8 mouse cellular contexts compared by ENCODE assay signal in the genomic region with DNA sequence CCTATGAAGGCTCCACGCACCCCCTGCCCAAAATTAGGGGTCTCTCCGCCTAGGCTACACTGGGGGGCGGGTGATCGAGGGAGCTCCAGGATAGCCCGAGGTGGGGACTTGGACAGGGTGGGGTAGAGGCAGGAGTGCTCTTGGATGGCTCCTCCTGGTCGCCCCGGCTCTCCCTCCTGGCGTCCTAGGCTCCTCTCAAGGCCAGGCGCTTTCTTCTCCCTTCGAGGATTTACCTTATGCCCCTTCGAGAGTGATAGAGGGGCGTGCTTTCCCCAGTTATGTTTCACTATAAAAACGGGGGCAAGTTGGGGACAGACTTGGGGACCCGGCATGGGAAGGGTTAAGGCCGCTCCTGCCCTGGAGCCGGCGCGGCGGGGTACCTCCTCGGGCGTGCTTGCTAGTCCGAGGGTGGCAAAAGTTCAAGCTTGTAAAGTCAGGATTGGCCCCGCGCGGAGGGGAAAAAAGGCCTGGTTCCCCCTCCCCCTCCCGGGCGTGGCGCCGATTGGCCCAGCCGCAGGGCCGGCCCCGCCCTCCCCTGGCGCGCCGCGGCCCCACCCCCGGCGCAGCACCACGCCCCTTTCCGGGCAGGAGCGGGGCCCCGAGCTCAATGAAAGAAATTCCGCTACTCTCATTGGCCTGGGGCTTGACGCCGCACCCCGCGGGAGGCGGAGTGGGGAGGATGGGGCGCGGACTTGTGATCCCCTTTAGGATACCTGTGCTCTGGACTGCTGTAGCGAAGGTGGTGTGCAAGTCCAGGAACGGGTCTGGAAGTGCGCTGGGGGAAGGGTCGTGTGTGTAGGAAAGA. TPM values are rescaled to one million over a fixed set of nuclear protein-coding genes. Genes with fewer than 3 reads are reported as not detected.
DNase-seq lines count a peak whose midpoint lies in the region; ATAC-seq and TF ChIP-seq lines count a peak whose summit lies in the region.

No protein-coding gene starts in this region.

- peak overlapping the region; percentile 89 for H3K4me2 ChIP-seq in forebrain, embryonic 14.5 days (ENCODE audit: low read length)
- peak overlapping the region; percentile 98 for H3K4me2 ChIP-seq in liver, postnatal 0 days (ENCODE audit: low read depth, low read length)
- peak overlapping the region; percentile 83 for H3K4me2 ChIP-seq in neural tube, embryonic 13.5 days

- peak overlapping the region; percentile 46; the same call in 1 of the 2 replicates for H3K27ac ChIP-seq in forebrain, embryonic 14.5 days (ENCODE audit: low read depth, low read length)
- peak overlapping the region; percentile 96 for H3K27ac ChIP-seq in liver, postnatal 0 days (ENCODE audit: low read depth)
- peak overlapping the region; percentile 74 for H3K27ac ChIP-seq in neural tube, embryonic 13.5 days (replicated peaks)
- H3K27ac ChIP-seq in testis, adult 2 months (ENCODE audit: control insufficient read depth, insufficient read depth, low read depth, low read length), result no peak overlapping the region

- intact Hi-C loops in heart, postnatal 14 days (cut with DNase I), result loop anchor here (5.0 kb wide), 2 partner anchors 50 to 105 kb away; no protein-coding TSS in a partner anchor

- WGBS in forebrain, embryonic 14.5 days, result under 1% methylated on average over 49 of the region's 54 CpGs
- WGBS in large intestine, adult 2 months, result under 1% methylated on average over 54 of the region's 54 CpGs
- under 1% methylated on average over 45 of the region's 54 CpGs for WGBS in liver, postnatal 0 days (ENCODE audit: insufficient replicate concordance)
- under 1% methylated on average over 53 of the region's 54 CpGs for WGBS in neural tube, embryonic 13.5 days

- peak; percentile 96 for DNase-seq in ES-CJ7 (ENCODE audit: low read depth, low spot score)
- DNase-seq in c-Kit-positive CD71-positive TER-119-positive erythroid progenitor cells, embryonic 14.5 days (ENCODE audit: low spot score), result peak; percentile 85
- DNase-seq in forebrain, embryonic 14.5 days (ENCODE audit: low spot score), result peak; percentile 93
- DNase-seq in heart, postnatal 14 days, result peak; percentile 98
- peak; percentile 92 for DNase-seq in large intestine, adult 2 months (ENCODE audit: low read depth, low spot score)
- DNase-seq in liver, postnatal 0 days, result peak; percentile 97

- peak; percentile 6; the same call in 1 of the 2 replicates for TF ChIP-seq EP300 in liver, postnatal 0 days (IDR thresholded peaks at IDR 0.05; ENCODE audit: low read depth)

- TF ChIP-seq CTCF in liver, postnatal 0 days (IDR thresholded peaks at IDR 0.05; ENCODE audit: low read depth), result no peak
- no peak for TF ChIP-seq CTCF in testis, adult 2 months (IDR thresholded peaks at IDR 0.05; ENCODE audit: control insufficient read depth, insufficient read depth, insufficient replicate concordance, low read depth, low read length)

- peaks cover 16% of the 10 kb centered on the region for H3K4me1 ChIP-seq in forebrain, embryonic 14.5 days (ENCODE audit: control insufficient read depth, insufficient read depth, low read length)
- H3K4me1 ChIP-seq in liver, postnatal 0 days (ENCODE audit: insufficient read depth), result peaks cover 46% of the 10 kb centered on the region
- peaks cover 58% of the 10 kb centered on the region for H3K4me1 ChIP-seq in neural tube, embryonic 13.5 days (replicated peaks)
- H3K4me1 ChIP-seq in testis, adult 2 months (ENCODE audit: control insufficient read depth, insufficient read depth, low read length), result peaks cover 17% of the 10 kb centered on the region

- no peaks in the 10 kb centered on the region for H3K9me3 ChIP-seq in forebrain, embryonic 14.5 days (replicated peaks; ENCODE audit: control insufficient read depth, low read length)
- H3K9me3 ChIP-seq in liver, postnatal 0 days (ENCODE audit: low read length), result no peaks in the 10 kb centered on the region
- H3K9me3 ChIP-seq in neural tube, embryonic 13.5 days, result no peaks in the 10 kb centered on the region

- no peak for TF ChIP-seq POLR2A in testis, adult 2 months (IDR thresholded peaks at IDR 0.05; ENCODE audit: control insufficient read depth, low read depth, low read length)

- H3K27me3 ChIP-seq in forebrain, embryonic 14.5 days (replicated peaks; ENCODE audit: control insufficient read depth, insufficient read depth, low read length), result peaks cover 21% of the 10 kb centered on the region
- H3K27me3 ChIP-seq in liver, postnatal 0 days (ENCODE audit: insufficient read depth, low read length), result peaks cover 49% of the 10 kb centered on the region
- H3K27me3 ChIP-seq in neural tube, embryonic 13.5 days, result peaks cover 34% of the 10 kb centered on the region
- no peaks in the 10 kb centered on the region; the same call in 1 of the 2 replicates for H3K27me3 ChIP-seq in testis, adult 2 months (ENCODE audit: control insufficient read depth, insufficient read depth, low read length)

- H3K4me3 ChIP-seq in forebrain, embryonic 14.5 days (ENCODE audit: low read depth, low read length), result peak overlapping the region; percentile 53
- peak overlapping the region; percentile 62 for H3K4me3 ChIP-seq in liver, postnatal 0 days (ENCODE audit: low read depth, low read length)
- H3K4me3 ChIP-seq in neural tube, embryonic 13.5 days, result peak overlapping the region; percentile 66
- H3K4me3 ChIP-seq in testis, adult 2 months (ENCODE audit: control insufficient read depth, low read depth, low read length), result peak overlapping the region; percentile 75

- no peaks in the 10 kb centered on the region for H3K36me3 ChIP-seq in forebrain, embryonic 14.5 days (ENCODE audit: control insufficient read depth, insufficient read depth, low read length)
- H3K36me3 ChIP-seq in liver, postnatal 0 days (replicated peaks; ENCODE audit: insufficient read depth, low read length), result no peaks in the 10 kb centered on the region
- no peaks in the 10 kb centered on the region for H3K36me3 ChIP-seq in neural tube, embryonic 13.5 days
- no peaks in the 10 kb centered on the region for H3K36me3 ChIP-seq in testis, adult 2 months (ENCODE audit: control insufficient read depth, insufficient read depth, low read length)

- ATAC-seq in forebrain, embryonic 14.5 days, result peak; percentile 68
- ATAC-seq in liver, postnatal 0 days, result peak; percentile 86
- ATAC-seq in neural tube, embryonic 13.5 days (ENCODE audit: low read depth), result peak; percentile 69

- peak overlapping the region; percentile 78 for H3K9ac ChIP-seq in forebrain, embryonic 14.5 days (ENCODE audit: low read length)
- peak overlapping the region; percentile 73 for H3K9ac ChIP-seq in liver, postnatal 0 days (replicated peaks)
- H3K9ac ChIP-seq in neural tube, embryonic 13.5 days, result peak overlapping the region; percentile 59

RNA-seq across cellular contexts. Expression of a gene that starts 0.9 kb away (rescaled TPM):
- 1.8 and 1.9 TPM in 2 replicates for polyA plus RNA-seq in forebrain, embryonic 14.5 days (2014; fragmentation: Nextera tagmentation; extraction: Ambion mirVana)
- total RNA-seq in heart, postnatal 14 days (2021), result 10 to 100 TPM; 13.6 to 15.5 TPM
- 14.6 and 21.9 TPM in 2 replicates for polyA plus RNA-seq in large intestine, adult 2 months (2012; rRNA removed)
- polyA plus RNA-seq in liver, postnatal 0 days (2015; fragmentation: Nextera tagmentation; extraction: Ambion mirVana), result 1.8 and 2.9 TPM in 2 replicates
- polyA plus RNA-seq in neural tube, embryonic 13.5 days (2015; fragmentation: Nextera tagmentation; extraction: Ambion mirVana), result 3.8 and 4.1 TPM in 2 replicates
- 34.5 and 38.1 TPM in 2 replicates for polyA plus RNA-seq in testis, adult 2 months (2012; rRNA removed)
